ENCODE assay signal across 18 mouse cellular contexts in the genomic region with DNA sequence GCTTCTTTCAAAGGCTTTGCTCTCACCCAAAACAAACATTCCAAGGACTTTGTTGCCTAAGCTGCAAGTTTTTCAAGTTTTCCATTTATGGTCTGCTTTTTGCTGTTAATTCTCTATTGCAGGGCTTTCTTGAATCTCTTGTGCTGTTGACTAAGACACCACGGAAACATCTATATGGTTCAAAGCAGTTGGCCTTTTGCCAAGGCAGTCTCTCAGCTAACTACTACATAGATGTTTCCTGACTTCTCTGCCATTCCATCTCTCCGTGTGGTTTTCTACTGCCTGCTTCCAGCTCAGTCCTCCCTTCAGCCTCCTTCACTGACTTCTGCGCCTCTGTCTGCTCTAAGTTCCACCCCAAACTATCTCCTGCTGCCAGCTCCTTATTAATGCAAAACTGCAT.
"Had no signal": no experiment of that assay in that cellular context is flagged by ENCODE, and none has a peak within 500 bp of the region (broad histone marks: within the 10 kb centered on the region; RNA-seq: fewer than 3 reads in every experiment).

No protein-coding gene starts in this region.

- H3K36me3 ChIP-seq: limb, embryonic 15.5 days; liver, embryonic 13.5 days; midbrain, embryonic 12.5 days; neural tube, embryonic 13.5 days had no signal

- H3K4me3 ChIP-seq: layer of hippocampus, adult 2 months; limb, embryonic 15.5 days; liver, embryonic 13.5 days; midbrain, embryonic 12.5 days; myocyte; neural tube, embryonic 13.5 days had no signal

- H3K9ac ChIP-seq: limb, embryonic 15.5 days; liver, embryonic 13.5 days; midbrain, embryonic 12.5 days; neural tube, embryonic 13.5 days had no signal

- H3K4me1 ChIP-seq: limb, embryonic 15.5 days; midbrain, embryonic 12.5 days; neural tube, embryonic 13.5 days had no signal

- H3K9me3 ChIP-seq: limb, embryonic 15.5 days; liver, embryonic 13.5 days; midbrain, embryonic 12.5 days; neural tube, embryonic 13.5 days had no signal

- DNase-seq: kidney, adult 8-10 months; kidney, postnatal 4 days; left cerebral cortex, postnatal 4 days; liver, embryonic 13.5 days; lung, adult 2 months; lung, postnatal 14 days; retina, postnatal 1 day; right cerebral cortex, postnatal 4 days; spleen, adult 18-20 months; thymus, adult 18-20 months; thymus, postnatal 14 days had no signal

- ATAC-seq: intestine, postnatal 0 days had no signal

- H3K4me2 ChIP-seq: limb, embryonic 15.5 days; liver, embryonic 13.5 days; midbrain, embryonic 12.5 days; neural tube, embryonic 13.5 days had no signal

- H3K27ac ChIP-seq: kidney, postnatal 0 days; layer of hippocampus, adult 2 months; limb, embryonic 15.5 days; liver, embryonic 13.5 days; midbrain, embryonic 12.5 days; neural tube, embryonic 13.5 days had no signal

- H3K27me3 ChIP-seq: limb, embryonic 15.5 days; liver, embryonic 13.5 days; midbrain, embryonic 12.5 days; neural tube, embryonic 13.5 days had no signal
